8 mouse cellular contexts compared by ENCODE assay signal in genomic region chr2:34874271-34874670, GRCm38 (mm10). TPM values are rescaled to one million over a fixed set of nuclear protein-coding genes. Genes with fewer than 3 reads are reported as not detected.
DNase-seq lines count a peak whose midpoint lies in the region; ATAC-seq lines count a peak whose summit lies in the region.

Gene Cutal (plus strand): TSS chr2:34874396.

- no peak within 1 kb of the TSS for H3K4me3 ChIP-seq in hindbrain, embryonic 13.5 days
- 0 out of 2 replicates have a peak within 1 kb of the TSS, but pooled peaks have one; percentile 1 for H3K4me3 ChIP-seq in limb, embryonic 15.5 days
- H3K4me3 ChIP-seq in neural tube, embryonic 11.5 days (ENCODE audit: low read depth, low read length), result no peak within 1 kb of the TSS; the same call in 1 of the 2 replicates

- H3K9ac ChIP-seq in hindbrain, embryonic 13.5 days, result peak within 1 kb of the TSS; percentile 19; the same call in 1 of the 2 replicates
- no peak within 1 kb of the TSS for H3K9ac ChIP-seq in limb, embryonic 15.5 days
- no peak within 1 kb of the TSS for H3K9ac ChIP-seq in neural tube, embryonic 11.5 days (ENCODE audit: low read length)

- ATAC-seq in hindbrain, embryonic 13.5 days (ENCODE audit: low FRiP score), result no peak
- no peak for ATAC-seq in limb, embryonic 15.5 days (ENCODE audit: insufficient number of reproducible peaks, low FRiP score, low TSS enrichment, low read depth)
- ATAC-seq in neural tube, embryonic 11.5 days (ENCODE audit: insufficient read depth, low FRiP score, low TSS enrichment), result no peak

- H3K27me3 ChIP-seq in hindbrain, embryonic 13.5 days, result peaks cover 51% of the 10 kb centered on the region
- peaks cover 37% of the 10 kb centered on the region for H3K27me3 ChIP-seq in limb, embryonic 15.5 days
- H3K27me3 ChIP-seq in neural tube, embryonic 11.5 days (ENCODE audit: control insufficient read depth, insufficient read depth, low read length), result peaks cover 9% of the 10 kb centered on the region

- no peaks in the 10 kb centered on the region for H3K9me3 ChIP-seq in hindbrain, embryonic 13.5 days
- H3K9me3 ChIP-seq in limb, embryonic 15.5 days, result no peaks in the 10 kb centered on the region
- no peaks in the 10 kb centered on the region for H3K9me3 ChIP-seq in neural tube, embryonic 11.5 days (ENCODE audit: control insufficient read depth, low read length)

- H3K4me2 ChIP-seq in hindbrain, embryonic 13.5 days, result peak within 1 kb of the TSS; percentile 16; the same call in 1 of the 2 replicates
- H3K4me2 ChIP-seq in limb, embryonic 15.5 days, result peak within 1 kb of the TSS; percentile 24; the same call in 1 of the 2 replicates
- H3K4me2 ChIP-seq in neural tube, embryonic 11.5 days (ENCODE audit: low read depth), result peak within 1 kb of the TSS; percentile 15; the same call in 1 of the 2 replicates

- H3K27ac ChIP-seq in hindbrain, embryonic 13.5 days, result no peak within 1 kb of the TSS
- H3K27ac ChIP-seq in limb, embryonic 15.5 days, result no peak within 1 kb of the TSS
- no peak within 1 kb of the TSS for H3K27ac ChIP-seq in neural tube, embryonic 11.5 days (ENCODE audit: low read depth, low read length)

- 3% methylated on average over 14 of the region's 14 CpGs for WGBS in hindbrain, embryonic 13.5 days
- WGBS in limb, embryonic 15.5 days, result 3% methylated on average over 14 of the region's 14 CpGs
- 4% methylated on average over 14 of the region's 14 CpGs for WGBS in neural tube, embryonic 11.5 days

- no peaks in the 10 kb centered on the region for H3K36me3 ChIP-seq in hindbrain, embryonic 13.5 days
- H3K36me3 ChIP-seq in limb, embryonic 15.5 days, result no peaks in the 10 kb centered on the region
- H3K36me3 ChIP-seq in neural tube, embryonic 11.5 days (ENCODE audit: control insufficient read depth, insufficient read depth, low read length), result no peaks in the 10 kb centered on the region

- peak; percentile 16 for DNase-seq in ovary, postnatal 14 days (ENCODE audit: low spot score)
- DNase-seq in ovary, adult 18-20 months (ENCODE audit: low spot score), result no peak
- DNase-seq in neural tube, embryonic 11.5 days (ENCODE audit: low spot score), result peak; percentile 9
- no peak for DNase-seq in cerebellum, adult 9-10 months
- DNase-seq in layer of hippocampus, postnatal 10 days (ENCODE audit: low spot score in 2 of 2), result no peak
- no peak for DNase-seq in layer of hippocampus, adult 8-10 months (ENCODE audit: low spot score in 2 of 2)

- H3K4me1 ChIP-seq in hindbrain, embryonic 13.5 days (replicated peaks), result peaks cover 19% of the 10 kb centered on the region
- peaks cover 18% of the 10 kb centered on the region for H3K4me1 ChIP-seq in limb, embryonic 15.5 days
- peaks cover 9% of the 10 kb centered on the region for H3K4me1 ChIP-seq in neural tube, embryonic 11.5 days (ENCODE audit: control insufficient read depth, insufficient read depth, low read length)

RNA-seq across cellular contexts. Expression of gene Cutal, which starts in this region (rescaled TPM):
- not detected in 2 replicates for polyA plus RNA-seq in hindbrain, embryonic 13.5 days (2015; fragmentation: Nextera tagmentation; extraction: Ambion mirVana)
- polyA plus RNA-seq in limb, embryonic 15.5 days (2015; fragmentation: Nextera tagmentation; extraction: Ambion mirVana), result 0.18 TPM in 1 of 2 replicates, not detected in the other
- polyA plus RNA-seq in neural tube, embryonic 11.5 days (2014; fragmentation: Nextera tagmentation; extraction: Ambion mirVana), result not detected in 2 replicates
- total RNA-seq in layer of hippocampus, postnatal 10 days (2021), result under 1 TPM; 0.27 to 0.47 TPM
- under 1 TPM; 0.28 to 0.91 (median 0.43) TPM for total RNA-seq in layer of hippocampus, adult 8-10 months (2022)

Comparison
In these comparisons a context has a peak if more than half of its experiments do, and no peak if none do; other contexts are left out.
1. Peak in DNase-seq and H3K4me2 ChIP-seq in neural tube, embryonic 11.5 days; RNA of the gene not detected or under 1 TPM.